Comparison of ENCODE assay signal across 11 mouse cellular contexts in genomic region chr15:10747226-10747625, GRCm38 (mm10). TPM values are rescaled to one million over a fixed set of nuclear protein-coding genes. Genes with fewer than 3 reads are reported as not detected.
DNase-seq lines count a peak whose midpoint lies in the region; ATAC-seq and TF ChIP-seq lines count a peak whose summit lies in the region.
"Had no signal": no experiment of that assay in that cellular context is flagged by ENCODE, and none has a peak within 500 bp of the region (broad histone marks: within the 10 kb centered on the region; RNA-seq: fewer than 3 reads in every experiment).

No protein-coding gene starts in this region.

- H3K9ac ChIP-seq in intestine, embryonic 14.5 days (ENCODE audit: low read length): no peak overlapping the region
- H3K9ac ChIP-seq in intestine, embryonic 15.5 days: no peak overlapping the region
- no peak overlapping the region for H3K9ac ChIP-seq in forebrain, embryonic 16.5 days (replicated peaks; ENCODE audit: low read depth, low read length)
- no peak overlapping the region for H3K9ac ChIP-seq in midbrain, embryonic 16.5 days (ENCODE audit: low read depth, low read length)
- H3K9ac ChIP-seq in stomach, postnatal 0 days (ENCODE audit: low read length): no peak overlapping the region
- H3K9ac ChIP-seq: limb, embryonic 12.5 days had no signal

- WGBS in intestine, embryonic 14.5 days: 50% methylated on average over 4 of the region's 4 CpGs
- WGBS in intestine, embryonic 15.5 days: 50% methylated on average over 4 of the region's 4 CpGs
- 7% methylated on average over 4 of the region's 4 CpGs for WGBS in forebrain, embryonic 16.5 days
- 9% methylated on average over 4 of the region's 4 CpGs for WGBS in midbrain, embryonic 16.5 days
- WGBS in stomach, postnatal 0 days: 51% methylated on average over 4 of the region's 4 CpGs

- H3K9me3 ChIP-seq in intestine, embryonic 14.5 days (ENCODE audit: control insufficient read depth, low read length): no peaks in the 10 kb centered on the region
- no peaks in the 10 kb centered on the region for H3K9me3 ChIP-seq in intestine, embryonic 15.5 days
- H3K9me3 ChIP-seq in forebrain, embryonic 16.5 days (ENCODE audit: control insufficient read depth, low read length): no peaks in the 10 kb centered on the region
- no peaks in the 10 kb centered on the region for H3K9me3 ChIP-seq in midbrain, embryonic 16.5 days (replicated peaks; ENCODE audit: control insufficient read depth, low read length, poor library complexity, severe bottlenecking)
- H3K9me3 ChIP-seq in stomach, postnatal 0 days (ENCODE audit: control insufficient read depth, low read length): no peaks in the 10 kb centered on the region
- H3K9me3 ChIP-seq: limb, embryonic 12.5 days; megakaryocyte, embryonic 14.5 days had no signal

- peak; percentile 40 for DNase-seq in intestine, embryonic 14.5 days (ENCODE audit: low spot score)
- DNase-seq in embryo, embryonic 10 days (ENCODE audit: low spot score): peak; percentile 50
- no peak for DNase-seq in natural killer cell, adult 2 months (ENCODE audit: low spot score in 2 of 2)
- DNase-seq in stomach, postnatal 0 days (ENCODE audit: low spot score): no peak
- DNase-seq: thymus, adult 18-20 months had no signal

- no peaks in the 10 kb centered on the region for H3K4me1 ChIP-seq in intestine, embryonic 14.5 days (replicated peaks; ENCODE audit: control insufficient read depth, insufficient read depth, low read length)
- no peaks in the 10 kb centered on the region for H3K4me1 ChIP-seq in intestine, embryonic 15.5 days (replicated peaks)
- peaks cover 14% of the 10 kb centered on the region for H3K4me1 ChIP-seq in forebrain, embryonic 16.5 days (replicated peaks; ENCODE audit: control insufficient read depth, insufficient read depth, low read length)
- H3K4me1 ChIP-seq in midbrain, embryonic 16.5 days (ENCODE audit: control insufficient read depth, insufficient read depth, low read length): peaks cover 15% of the 10 kb centered on the region
- no peaks in the 10 kb centered on the region for H3K4me1 ChIP-seq in stomach, postnatal 0 days (replicated peaks; ENCODE audit: control insufficient read depth, insufficient read depth)

- H3K4me2 ChIP-seq in intestine, embryonic 14.5 days (ENCODE audit: low read length): no peak overlapping the region
- H3K4me2 ChIP-seq in intestine, embryonic 15.5 days (replicated peaks): no peak overlapping the region
- H3K4me2 ChIP-seq in forebrain, embryonic 16.5 days (ENCODE audit: low read length): peak overlapping the region; percentile 12; the same call in 1 of the 2 replicates
- peak overlapping the region; percentile 29; the same call in 1 of the 2 replicates for H3K4me2 ChIP-seq in midbrain, embryonic 16.5 days (ENCODE audit: low read length)
- no peak overlapping the region for H3K4me2 ChIP-seq in stomach, postnatal 0 days (replicated peaks; ENCODE audit: low read depth)
- H3K4me2 ChIP-seq: limb, embryonic 12.5 days had no signal

- H3K27ac ChIP-seq in intestine, embryonic 14.5 days (ENCODE audit: low read depth): no peak overlapping the region
- H3K27ac ChIP-seq in intestine, embryonic 15.5 days: no peak overlapping the region
- H3K27ac ChIP-seq in forebrain, embryonic 16.5 days (ENCODE audit: low read length): peak overlapping the region; percentile 26; the same call in 1 of the 2 replicates
- peak overlapping the region; percentile 68 for H3K27ac ChIP-seq in midbrain, embryonic 16.5 days (ENCODE audit: low read length)
- H3K27ac ChIP-seq in stomach, postnatal 0 days (replicated peaks): no peak overlapping the region
- H3K27ac ChIP-seq: limb, embryonic 12.5 days had no signal

- no peak for TF ChIP-seq CTCF in stomach, postnatal 0 days (IDR thresholded peaks at IDR 0.05; ENCODE audit: low read depth)

- no peaks in the 10 kb centered on the region for H3K36me3 ChIP-seq in intestine, embryonic 14.5 days (ENCODE audit: control insufficient read depth, insufficient read depth, low read length)
- H3K36me3 ChIP-seq in intestine, embryonic 15.5 days: no peaks in the 10 kb centered on the region
- no peaks in the 10 kb centered on the region for H3K36me3 ChIP-seq in forebrain, embryonic 16.5 days (ENCODE audit: control insufficient read depth, insufficient read depth)
- no peaks in the 10 kb centered on the region for H3K36me3 ChIP-seq in midbrain, embryonic 16.5 days (ENCODE audit: control insufficient read depth, insufficient read depth, low read length)
- H3K36me3 ChIP-seq in stomach, postnatal 0 days (ENCODE audit: control insufficient read depth, insufficient read depth, low read length): no peaks in the 10 kb centered on the region
- H3K36me3 ChIP-seq: limb, embryonic 12.5 days had no signal

- no peaks in the 10 kb centered on the region for H3K27me3 ChIP-seq in intestine, embryonic 14.5 days (replicated peaks; ENCODE audit: control insufficient read depth, insufficient read depth, low read length)
- no peaks in the 10 kb centered on the region for H3K27me3 ChIP-seq in intestine, embryonic 15.5 days (replicated peaks)
- no peaks in the 10 kb centered on the region for H3K27me3 ChIP-seq in forebrain, embryonic 16.5 days (replicated peaks; ENCODE audit: control insufficient read depth, insufficient read depth, low read length)
- no peaks in the 10 kb centered on the region for H3K27me3 ChIP-seq in midbrain, embryonic 16.5 days (ENCODE audit: control insufficient read depth, insufficient read depth, low read depth, low read length)
- H3K27me3 ChIP-seq in stomach, postnatal 0 days (ENCODE audit: control insufficient read depth, insufficient read depth, low read length): no peaks in the 10 kb centered on the region
- H3K27me3 ChIP-seq: limb, embryonic 12.5 days; megakaryocyte, embryonic 14.5 days had no signal

- TF ChIP-seq EP300 in stomach, postnatal 0 days (optimal IDR thresholded peaks at IDR 0.05): no peak

- no peak for ATAC-seq in intestine, embryonic 14.5 days (replicated peaks; ENCODE audit: low FRiP score, low TSS enrichment, low read depth)
- no peak for ATAC-seq in intestine, embryonic 15.5 days
- peak; percentile 57 for ATAC-seq in forebrain, embryonic 16.5 days
- peak; percentile 84 for ATAC-seq in midbrain, embryonic 16.5 days
- no peak for ATAC-seq in megakaryocyte-erythroid progenitor cell, adult 5-6 weeks (replicated peaks; ENCODE audit: low FRiP score, low TSS enrichment, poor library complexity, severe bottlenecking)
- no peak for ATAC-seq in stomach, postnatal 0 days (ENCODE audit: low FRiP score, low TSS enrichment)

- no peak overlapping the region for H3K4me3 ChIP-seq in intestine, embryonic 14.5 days (ENCODE audit: low read depth, low read length)
- H3K4me3 ChIP-seq in intestine, embryonic 15.5 days (replicated peaks): no peak overlapping the region
- no peak overlapping the region for H3K4me3 ChIP-seq in forebrain, embryonic 16.5 days (replicated peaks; ENCODE audit: low read length)
- no peak overlapping the region for H3K4me3 ChIP-seq in midbrain, embryonic 16.5 days (ENCODE audit: low read depth, low read length)
- H3K4me3 ChIP-seq in stomach, postnatal 0 days (ENCODE audit: low read depth, low read length): no peak overlapping the region
- H3K4me3 ChIP-seq: limb, embryonic 12.5 days; megakaryocyte, embryonic 14.5 days had no signal

RNA-seq across cellular contexts. Expression of gene Rai14, which starts 32.8 kb away (rescaled TPM):
- polyA plus RNA-seq in intestine, embryonic 14.5 days (2014; fragmentation: Nextera tagmentation; extraction: Ambion mirVana): 20.4 and 25.9 TPM in 2 replicates
- 16.8 and 17.4 TPM in 2 replicates for polyA plus RNA-seq in intestine, embryonic 15.5 days (2015; fragmentation: Nextera tagmentation; extraction: Ambion mirVana)
- polyA plus RNA-seq in forebrain, embryonic 16.5 days (2015; fragmentation: Nextera tagmentation; extraction: Ambion mirVana): 33.3 and 40.0 TPM in 2 replicates
- 8.6 and 10.2 TPM in 2 replicates for polyA plus RNA-seq in midbrain, embryonic 16.5 days (2015; fragmentation: Nextera tagmentation; extraction: Ambion mirVana)
- total RNA-seq in megakaryocyte-erythroid progenitor cell, adult 5-6 weeks (2014; fragmentation: Nextera tagmentation): 1.2 and 5.4 TPM in 2 replicates
- 3.7 and 4.1 TPM in 2 replicates for total RNA-seq in megakaryocyte-erythroid progenitor cell, adult 5-6 weeks (2017)
- 8.0 and 8.7 TPM in 2 replicates for polyA plus RNA-seq in stomach, postnatal 0 days (2015; fragmentation: Nextera tagmentation; extraction: Ambion mirVana)

Comparison
In these comparisons a context has a peak if more than half of its experiments do, and no peak if none do; other contexts are left out.
1. ATAC-seq: peak in forebrain, embryonic 16.5 days (single experiment) and midbrain, embryonic 16.5 days (single experiment); none in intestine, embryonic 14.5 days (single experiment), intestine, embryonic 15.5 days (single experiment), megakaryocyte-erythroid progenitor cell, adult 5-6 weeks (single experiment) and stomach, postnatal 0 days (single experiment).
2. DNase-seq: peak in intestine, embryonic 14.5 days (single experiment) and embryo, embryonic 10 days (single experiment); none in natural killer cell, adult 2 months (0 of 2) and stomach, postnatal 0 days (single experiment).
3. H3K27ac ChIP-seq: peak in forebrain, embryonic 16.5 days (single experiment) and midbrain, embryonic 16.5 days (single experiment); none in intestine, embryonic 14.5 days (single experiment), intestine, embryonic 15.5 days (single experiment) and stomach, postnatal 0 days (single experiment).
4. H3K4me2 ChIP-seq: peak in forebrain, embryonic 16.5 days (single experiment) and midbrain, embryonic 16.5 days (single experiment); none in intestine, embryonic 14.5 days (single experiment), intestine, embryonic 15.5 days (single experiment) and stomach, postnatal 0 days (single experiment).